Mouse (Mus musculus) cerebellum, adult 11 months (tissue): ENCODE measurements around the gene Lrrc4.
A peak's percentile ranks its signal among the peaks of the same experiment; 100 is the strongest.

ENCODE experiments used
- DNase-seq: peaks from one replicate; pipeline ENCODE4 v3.0.0; 2022

The Lrrc4 gene

GRCm38 (mm10) chr6:28762132-28762775 lies 69.3 kb downstream of the Lrrc4 start:
- no peak for DNase-seq

GRCm38 (mm10) chr6:28761728-28762127 lies 69.8 kb downstream of the Lrrc4 start:
- no peak for DNase-seq

- no peak for DNase-seq
Observed at GRCm38 (mm10) chr6:28758293-28758692, 73.3 kb downstream of the Lrrc4 start.

GRCm38 (mm10) chr6:28756306-28757018 lies 75.1 kb downstream of the Lrrc4 start:
- no peak for DNase-seq

- no peak for DNase-seq
Observed at GRCm38 (mm10) chr6:28754127-28754898, 77.2 kb downstream of the Lrrc4 start.

GRCm38 (mm10) chr6:28753681-28754080 lies 77.9 kb downstream of the Lrrc4 start:
- no peak for DNase-seq

- no peak for DNase-seq
Observed at GRCm38 (mm10) chr6:28753217-28753616, 78.3 kb downstream of the Lrrc4 start.

GRCm38 (mm10) chr6:28751186-28751585 lies 80.4 kb downstream of the Lrrc4 start:
- DNase-seq: no peak

- no peak for DNase-seq
Observed at GRCm38 (mm10) chr6:28749224-28749623, 82.3 kb downstream of the Lrrc4 start.

GRCm38 (mm10) chr6:28747931-28748670 lies 83.4 kb downstream of the Lrrc4 start:
- peak; percentile 85 for DNase-seq

- no peak for DNase-seq
Observed at GRCm38 (mm10) chr6:28747025-28747424, 84.5 kb downstream of the Lrrc4 start.

- no peak for DNase-seq
Observed at GRCm38 (mm10) chr6:28745864-28746263, 85.7 kb downstream of the Lrrc4 start.

- no peak for DNase-seq
Observed at GRCm38 (mm10) chr6:28743586-28743985, 88.0 kb downstream of the Lrrc4 start.

GRCm38 (mm10) chr6:28737601-28738000 lies 93.9 kb downstream of the Lrrc4 start:
- DNase-seq: no peak

GRCm38 (mm10) chr6:28736665-28737064 lies 94.9 kb downstream of the Lrrc4 start:
- DNase-seq: no peak

- DNase-seq: no peak
Observed at GRCm38 (mm10) chr6:28735116-28735515, 96.4 kb downstream of the Lrrc4 start.

GRCm38 (mm10) chr6:28733884-28734647 lies 97.5 kb downstream of the Lrrc4 start:
- no peak for DNase-seq

GRCm38 (mm10) chr6:28731246-28731645 lies 100.3 kb downstream of the Lrrc4 start:
- no peak for DNase-seq

GRCm38 (mm10) chr6:28729649-28730048 lies 101.9 kb downstream of the Lrrc4 start:
- no peak for DNase-seq

GRCm38 (mm10) chr6:28729236-28729635 lies 102.3 kb downstream of the Lrrc4 start:
- no peak for DNase-seq

GRCm38 (mm10) chr6:28724776-28725175 lies 106.8 kb downstream of the Lrrc4 start:
- DNase-seq: no peak

GRCm38 (mm10) chr6:28723059-28723458 lies 108.5 kb downstream of the Lrrc4 start:
- no peak for DNase-seq
